Mouse (Mus musculus) heart, postnatal 0 days (tissue): ENCODE measurements around the gene Lrig2.

Experiments
- CTCF ChIP-seq: IDR thresholded peaks from 2 replicates; pipeline ENCODE4 v1.5.1; 2016; ENCODE audit warnings: antibody characterized with exemption, control low read depth, low read depth
- EP300 ChIP-seq: IDR thresholded peaks from 2 replicates; pipeline ENCODE4 v1.6.1; 2016; ENCODE audit warnings: antibody characterized with exemption, low read depth

GRCm38 (mm10) chr3:104446689-104447088 lies 65.0 kb downstream of the Lrig2 start:
- TF ChIP-seq CTCF (no peak), EP300 (no peak)
